Mouse (Mus musculus): ENCODE data around the gene Idi1.
"Not testable (repeated sequence)": the region's sequence is repeated elsewhere in the genome, so short reads cannot be mapped to it uniquely, and the experiment has no call there.

- not testable (repeated sequence) for TF ChIP-seq MAX (IDR thresholded peaks at IDR 0.05; ENCODE audit: low read depth); POLR2A (IDR thresholded peaks at IDR 0.05; ENCODE audit: insufficient read length, low read depth); SRF (IDR thresholded peaks at IDR 0.05; ENCODE audit: control insufficient read depth, insufficient read length, low read depth); POLR2AphosphoS2 (IDR thresholded peaks at IDR 0.05; ENCODE audit: insufficient read length, low read depth); TCF12 (IDR thresholded peaks at IDR 0.05; ENCODE audit: insufficient read depth, poor library complexity, severe bottlenecking); E2F4 (IDR thresholded peaks at IDR 0.05; ENCODE audit: insufficient read depth); USF1 (IDR thresholded peaks at IDR 0.05; ENCODE audit: low read depth); MYOD1 (IDR thresholded peaks at IDR 0.05; ENCODE audit: control insufficient read depth in 1 of 3, insufficient read length in 2 of 3, low read depth in 2 of 3); CEBPB (IDR thresholded peaks at IDR 0.05; ENCODE audit: insufficient read depth, poor library complexity, severe bottlenecking); MYOG (IDR thresholded peaks at IDR 0.05; ENCODE audit: control insufficient read depth in 1 of 3, insufficient read depth in 1 of 3, insufficient read length in 2 of 3, low read depth in 2 of 3)
Measured at GRCm38 (mm10) chr13:8937611-8938140, 52.4 kb downstream of the Idi1 start.

Measured in myocyte (in vitro differentiated cells).